Mouse (Mus musculus) adrenal gland, postnatal 14 days (tissue): Measurements from ENCODE around the gene Cyp11a1. TPM values are rescaled to one million over a fixed set of nuclear protein-coding genes. Genes with fewer than 3 reads are reported as not detected.
A peak's percentile ranks its signal among the peaks of the same experiment; 100 is the strongest.

ENCODE experiments used
- DNase-seq: peaks from one replicate; pipeline ENCODE4 v3.0.0; 2021; ENCODE audit warnings: mixed read lengths
- total RNA-seq: library from RNA; stranded (reverse); gene quantifications from 2 replicates; pipeline ENCODE4 v1.2.3, GENCODE M21; 2021

Cyp11a1 gene
- total RNA-seq, 1 experiment from 2014 or later: 3,093 TPM

- DNase-seq: peak; percentile 39
Observed at GRCm38 (mm10) chr9:58043496-58044017, 37.3 kb downstream of the Cyp11a1 start.

- DNase-seq: no peak
Observed at GRCm38 (mm10) chr9:58044828-58045227, 38.6 kb downstream of the Cyp11a1 start.

GRCm38 (mm10) chr9:58045646-58046045, 39.4 kb downstream of the Cyp11a1 start:
- peak; percentile 2 for DNase-seq

DNA sequence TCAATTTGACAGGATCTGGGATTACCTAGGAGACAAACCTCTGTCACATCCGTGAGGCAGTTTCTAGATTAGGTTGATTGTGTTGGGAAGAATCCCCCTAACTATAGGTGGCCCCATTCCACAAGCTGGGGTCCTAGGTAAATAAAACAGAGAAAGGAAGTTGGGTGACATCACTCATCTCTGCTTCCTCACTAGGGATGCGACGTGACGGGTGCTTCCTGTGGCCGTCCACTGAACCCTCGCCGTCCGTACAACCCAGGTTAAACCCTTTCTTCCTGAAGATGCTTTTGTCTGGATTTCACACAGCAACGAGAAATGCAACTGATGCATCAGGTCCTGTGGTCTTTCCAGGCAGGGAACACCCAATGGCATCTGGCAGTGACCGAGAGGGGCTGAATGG, 40.9 kb downstream of the Cyp11a1 start:
- DNase-seq: peak; percentile 8

DNA sequence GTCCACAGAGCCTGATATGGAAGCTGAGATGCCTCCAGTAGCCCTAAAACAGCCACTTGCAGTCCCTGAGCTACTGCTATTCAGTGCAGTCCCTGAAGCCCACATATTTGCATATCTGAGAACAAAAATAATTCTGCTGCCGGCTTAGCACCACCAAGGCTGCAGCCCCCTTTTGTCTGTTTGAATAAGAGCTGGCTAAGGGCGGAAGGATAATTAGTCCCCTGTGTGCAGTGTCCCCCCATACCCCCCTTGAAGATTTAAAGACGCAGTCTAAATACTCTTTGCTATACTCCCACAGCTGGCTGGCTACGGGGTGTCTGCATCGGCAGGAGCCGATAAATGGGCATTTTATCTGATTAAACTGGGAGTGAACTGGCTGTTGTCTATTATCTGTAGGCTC, 42.4 kb downstream of the Cyp11a1 start:
- no peak for DNase-seq

- DNase-seq: no peak
Observed at GRCm38 (mm10) chr9:58049186-58049585, 43.0 kb downstream of the Cyp11a1 start.

GRCm38 (mm10) chr9:58049861-58050260, 43.6 kb downstream of the Cyp11a1 start:
- DNase-seq: no peak

- DNase-seq: no peak
Observed at GRCm38 (mm10) chr9:58051937-58052336, 45.7 kb downstream of the Cyp11a1 start.

DNA sequence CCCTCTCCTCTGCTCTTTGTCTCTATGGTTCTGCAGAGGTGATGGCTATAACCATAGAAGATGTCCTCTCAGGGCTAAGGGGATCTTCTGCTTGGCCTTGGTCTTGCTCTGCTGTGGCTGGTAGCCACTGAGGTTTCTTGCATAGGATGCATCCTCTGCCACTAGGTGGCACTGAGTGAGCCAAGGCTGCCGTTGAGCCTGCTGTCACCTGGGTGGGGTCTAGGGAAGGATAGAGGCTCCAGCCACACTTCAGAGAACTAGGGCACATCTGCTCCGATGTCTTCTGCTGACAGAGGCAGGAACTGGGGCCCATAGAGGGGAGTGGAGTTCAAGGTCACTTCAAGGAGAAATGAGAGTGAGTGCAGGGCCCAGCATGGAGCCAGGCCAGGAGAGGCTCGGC, 46.9 kb downstream of the Cyp11a1 start:
- DNase-seq: peak; percentile 59

GRCm38 (mm10) chr9:58053544-58053943, 47.3 kb downstream of the Cyp11a1 start:
- no peak for DNase-seq

DNA sequence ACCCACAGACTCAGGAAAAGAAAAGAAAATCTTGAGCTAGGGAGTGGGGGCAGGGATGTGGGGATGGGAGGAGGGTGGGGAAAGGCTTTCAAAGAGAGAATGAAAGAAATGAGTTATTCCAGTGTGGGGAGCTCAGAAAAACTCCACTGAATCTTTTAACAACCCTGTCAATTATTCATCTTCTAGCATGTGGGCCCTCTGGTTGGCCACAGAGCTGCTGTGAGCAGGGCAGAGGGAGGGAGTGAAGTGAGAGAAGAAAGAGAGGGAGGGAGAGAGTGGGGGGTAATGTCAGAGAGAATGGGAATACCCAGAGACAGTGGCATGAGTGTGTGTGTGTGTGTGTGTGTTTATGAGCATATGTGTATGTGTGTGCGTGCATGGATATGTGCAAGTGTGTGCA, 47.8 kb downstream of the Cyp11a1 start:
- DNase-seq: no peak

- DNase-seq: no peak
Observed at GRCm38 (mm10) chr9:58055666-58056065, 49.5 kb downstream of the Cyp11a1 start.

DNA sequence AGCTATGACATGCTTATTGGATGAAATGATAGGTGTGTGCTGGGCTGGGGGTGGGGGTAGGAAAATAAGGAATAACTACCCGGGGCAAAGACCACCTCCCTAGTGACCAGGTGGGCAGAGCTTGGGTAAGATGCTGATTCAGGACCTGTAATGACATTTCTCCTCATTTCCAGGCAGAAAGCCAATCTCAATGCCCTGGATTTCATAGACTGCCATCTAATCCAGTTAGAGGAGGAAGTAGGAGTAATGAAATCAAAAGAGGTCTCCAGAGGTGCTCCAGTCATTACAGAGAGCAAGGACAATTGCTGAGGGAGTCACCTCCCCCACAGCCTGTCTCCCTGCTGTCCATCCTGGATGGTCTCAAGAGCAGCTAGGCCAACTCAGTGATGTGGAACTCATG, 53.7 kb downstream of the Cyp11a1 start:
- DNase-seq: no peak

DNA sequence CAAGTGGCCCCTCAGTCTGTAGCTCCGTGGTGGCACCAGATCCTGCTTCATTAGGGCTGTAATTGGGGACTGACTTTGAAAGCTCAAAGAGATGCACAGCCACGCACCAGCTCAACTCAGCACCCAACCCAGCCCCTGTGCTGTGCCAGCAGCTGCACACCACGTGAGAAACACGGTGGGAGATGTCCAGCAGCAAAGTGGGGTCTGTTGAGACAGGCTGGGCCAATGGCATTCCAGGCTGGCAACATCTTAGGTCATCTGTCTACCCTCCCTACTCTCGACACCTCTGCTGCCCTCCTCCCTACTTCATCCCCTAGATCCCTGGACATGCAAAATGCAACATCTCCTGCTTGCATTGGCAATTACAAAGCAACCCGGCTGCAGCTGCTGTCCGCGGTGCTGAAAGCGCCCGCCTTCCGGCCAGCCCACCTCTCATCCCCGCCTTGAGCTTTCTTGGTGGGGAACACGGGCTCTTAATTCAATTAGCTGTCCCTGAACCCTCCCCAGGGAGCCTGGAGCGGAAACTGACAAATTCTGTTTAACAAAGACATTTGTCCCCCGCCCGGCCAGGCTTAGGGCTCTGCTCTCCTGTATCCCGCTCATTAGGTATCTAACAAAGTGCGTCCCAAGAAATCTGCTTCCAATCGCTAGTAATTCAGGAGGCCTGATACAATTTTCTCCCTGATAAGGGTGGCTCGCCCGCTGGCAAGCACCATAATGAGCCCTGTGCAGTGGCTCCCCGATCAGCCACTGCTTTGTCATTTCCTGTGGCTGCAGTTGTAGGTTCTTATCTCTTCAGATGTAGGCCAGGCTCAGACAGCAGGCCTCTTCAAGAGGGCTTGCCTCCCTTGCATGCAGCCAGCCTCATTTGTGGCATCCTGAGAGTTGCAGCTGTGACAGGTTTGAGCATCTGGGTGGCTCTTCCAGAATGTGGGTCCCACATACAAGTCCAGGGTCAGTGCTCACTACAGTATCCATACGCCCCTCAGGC, 54.8 kb downstream of the Cyp11a1 start:
- DNase-seq: peak; percentile 76

DNA sequence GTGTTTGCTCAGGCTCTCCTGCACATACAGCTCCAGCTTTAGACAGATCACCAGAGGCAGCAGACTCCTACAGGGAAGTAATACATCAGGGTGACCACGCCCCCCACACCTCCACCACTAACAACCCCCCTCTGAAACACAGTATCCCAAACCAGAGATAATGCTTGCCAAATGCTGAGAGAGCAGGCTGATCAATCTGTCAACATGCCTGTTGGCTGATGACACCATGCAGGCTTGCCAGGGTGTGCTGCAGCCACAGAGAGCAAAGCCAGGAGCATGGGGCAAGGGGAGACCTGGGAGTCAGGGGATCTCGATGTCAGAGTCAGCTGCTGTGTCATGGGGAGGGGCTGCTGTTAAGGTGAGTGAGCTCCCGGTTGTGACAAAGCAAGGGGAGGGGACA, 57.3 kb downstream of the Cyp11a1 start, which contains the start of gene Stra6:
Gene Stra6, plus strand, starts transcription at position 258 of the 400 bp plus-strand sequence.
- no peak for DNase-seq

DNA sequence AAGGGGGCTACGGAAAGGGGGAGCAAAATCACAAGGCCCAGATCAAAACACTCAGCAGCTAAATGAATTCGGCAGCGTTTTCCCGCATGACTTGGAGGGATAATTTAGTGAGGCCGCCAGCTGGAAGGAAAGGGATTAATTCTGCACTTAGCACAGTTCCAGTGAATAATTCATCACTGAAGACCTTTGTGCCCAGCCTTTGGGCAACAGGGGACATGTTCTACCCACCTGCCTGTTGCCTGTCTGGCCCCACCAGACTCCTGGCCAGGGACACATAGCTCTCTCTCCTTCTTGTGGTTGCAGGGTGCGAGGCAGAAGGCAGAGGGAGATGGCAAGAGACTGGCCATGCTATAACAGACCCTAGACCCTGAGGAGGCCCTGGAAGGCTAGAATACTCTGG, 59.3 kb downstream of the Cyp11a1 start:
- DNase-seq: no peak

DNA sequence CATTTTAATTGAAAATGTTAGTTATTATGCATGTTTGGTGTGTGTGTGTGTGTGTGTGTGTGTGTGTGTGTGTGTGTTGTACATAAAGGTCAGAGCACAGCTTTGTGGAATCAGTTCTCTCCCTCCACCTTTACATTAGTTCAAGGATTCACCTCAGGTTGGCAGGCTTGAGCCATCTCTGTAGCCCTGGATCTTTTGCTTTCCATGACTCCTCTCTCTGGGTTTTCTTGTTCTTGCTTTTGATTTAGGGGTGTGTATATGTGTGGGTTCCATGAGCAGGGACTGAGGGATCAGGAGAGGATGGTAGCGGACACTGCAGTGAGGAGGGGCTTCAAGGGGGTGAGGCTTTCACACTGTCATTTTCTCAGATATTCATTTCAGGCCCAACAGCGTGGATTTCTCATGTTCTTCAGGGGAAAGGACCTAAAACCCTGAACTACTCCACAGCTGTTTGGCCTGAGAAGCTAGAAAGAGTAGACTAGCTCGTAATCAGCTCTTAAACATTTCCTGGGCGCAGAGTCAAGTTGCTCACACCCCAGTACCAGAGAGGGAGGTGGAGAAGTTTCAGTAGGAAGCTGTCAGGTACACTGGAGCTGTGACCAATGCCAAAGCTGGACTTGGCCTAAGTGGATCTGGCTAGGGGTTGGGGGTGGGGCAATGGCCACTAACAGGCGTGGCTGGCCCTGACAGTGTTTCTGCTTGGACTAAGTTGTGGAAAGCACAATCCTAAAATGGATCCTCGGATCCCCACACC, 59.9 kb downstream of the Cyp11a1 start:
- DNase-seq: no peak

DNA sequence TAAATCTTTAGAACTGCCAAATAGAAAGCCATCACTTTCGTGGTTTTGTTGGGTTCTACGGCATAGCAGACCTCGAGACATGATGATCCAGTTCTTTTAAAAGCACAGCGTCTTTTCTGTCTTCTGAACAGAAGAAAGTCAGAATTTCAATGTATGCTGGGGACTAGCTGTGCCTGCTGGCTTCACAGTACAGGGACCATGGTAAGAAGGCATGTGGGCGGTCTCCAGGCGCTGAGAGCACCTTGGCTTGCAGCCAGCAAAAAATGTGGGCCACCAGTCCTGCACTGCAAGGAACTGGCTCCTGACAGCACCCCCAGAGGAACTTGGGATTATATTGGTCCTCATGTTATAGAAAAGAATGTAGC, 60.5 kb downstream of the Cyp11a1 start:
- DNase-seq: no peak

GRCm38 (mm10) chr9:58067546-58067945, 61.3 kb downstream of the Cyp11a1 start:
- DNase-seq: peak; percentile 38

GRCm38 (mm10) chr9:58074561-58074960, 68.3 kb downstream of the Cyp11a1 start:
- no peak for DNase-seq
